Mouse (Mus musculus) stomach, embryonic 15.5 days (tissue): Measurements from ENCODE around the gene Amot. TPM values are rescaled to one million over a fixed set of nuclear protein-coding genes. Genes with fewer than 3 reads are reported as not detected.

Experiments used
- ATAC-seq: fragments of 200-750 bp; cut with Nextera tagmentation; 2 replicates; pipeline ENCODE4 v1.8.0; 2017; ENCODE audit warnings: low read depth, moderate number of reproducible peaks, moderate TSS enrichment; ENCODE audit not compliant: insufficient read depth, low FRiP score
- H3K27ac ChIP-seq: fragments of 300-500 bp; sonication (generic); 2 replicates; pipeline ENCODE4 v1.5.1; 2015; ENCODE audit warnings: mild to moderate bottlenecking, inconsistent platforms
- H3K27me3 ChIP-seq: fragments of 300-500 bp; sonication (generic); replicated peaks from 2 replicates; pipeline ENCODE4 v1.6.1; 2015; ENCODE audit warnings: inconsistent platforms
- H3K36me3 ChIP-seq: fragments of 300-500 bp; sonication (generic); 2 replicates; pipeline ENCODE4 v1.6.1; 2015; ENCODE audit warnings: inconsistent platforms
- H3K4me1 ChIP-seq: fragments of 300-500 bp; sonication (generic); 2 replicates; pipeline ENCODE4 v1.6.1; 2015; ENCODE audit warnings: inconsistent platforms
- H3K4me2 ChIP-seq: fragments of 300-500 bp; sonication (generic); 2 replicates; pipeline ENCODE4 v1.6.1; 2015; ENCODE audit warnings: mild to moderate bottlenecking, inconsistent platforms
- H3K4me3 ChIP-seq: fragments of 300-500 bp; sonication (generic); replicated peaks from 2 replicates; pipeline ENCODE4 v1.5.1; 2015; ENCODE audit warnings: inconsistent platforms
- H3K9ac ChIP-seq: fragments of 300-500 bp; sonication (generic); 2 replicates; pipeline ENCODE4 v1.6.1; 2015; ENCODE audit warnings: inconsistent platforms
- H3K9me3 ChIP-seq: fragments of 300-500 bp; sonication (generic); 2 replicates; pipeline ENCODE4 v1.6.1; 2016; ENCODE audit warnings: inconsistent platforms
- WGBS: fragments of 180-500 bp; shearing (Covaris S2); methylation state at CpG from one replicate; pipeline ENCODE4 v1.1.7; 2015; 5-methylcytosine and 5-hydroxymethylcytosine counted together
- polyA plus RNA-seq: library from polyadenylated mRNA; unstranded; fragments of >200 nt; fragmentation: Nextera tagmentation; extraction: Ambion mirVana; gene quantifications from 2 replicates; pipeline ENCODE4 v1.2.1, GENCODE M21; 2015

Gene Amot
- polyA plus RNA-seq, 1 experiment from 2014 or later, result 14.1 TPM

GRCm38 (mm10) chrX:145477003-145477724, 27.8 kb downstream of the Amot start:
- Histone ChIP-seq H3K4me2 (no peak overlapping the region), H3K4me1 (no peaks in the 10 kb centered on the region), H3K9me3 (no peaks in the 10 kb centered on the region), H3K27ac (no peak overlapping the region), H3K4me3 (no peak overlapping the region), H3K36me3 (no peaks in the 10 kb centered on the region), H3K27me3 (no peaks in the 10 kb centered on the region), H3K9ac (no peak overlapping the region)
- 90% methylated on average over 5 of the region's 5 CpGs for WGBS
- no peak for ATAC-seq

- Histone ChIP-seq H3K4me1 (no peaks in the 10 kb centered on the region), H3K4me2 (no peak overlapping the region), H3K27ac (no peak overlapping the region), H3K9ac (no peak overlapping the region), H3K36me3 (no peaks in the 10 kb centered on the region), H3K4me3 (no peak overlapping the region), H3K27me3 (no peaks in the 10 kb centered on the region), H3K9me3 (no peaks in the 10 kb centered on the region)
- ATAC-seq, result no peak
- WGBS, result 88% methylated on average over 6 of the region's 6 CpGs
Measured at GRCm38 (mm10) chrX:145468264-145468663, 36.7 kb downstream of the Amot start.

- H3K27ac ChIP-seq, result no peak overlapping the region
- H3K27me3 ChIP-seq, result no peaks in the 10 kb centered on the region
- 81% methylated on average over 2 of the region's 2 CpGs for WGBS
- no peak overlapping the region for H3K4me3 ChIP-seq
- no peaks in the 10 kb centered on the region for H3K9me3 ChIP-seq
- no peak for ATAC-seq
- H3K4me2 ChIP-seq, result no peak overlapping the region
- no peak overlapping the region for H3K9ac ChIP-seq
- no peaks in the 10 kb centered on the region for H3K36me3 ChIP-seq
- no peaks in the 10 kb centered on the region for H3K4me1 ChIP-seq
Measured at GRCm38 (mm10) chrX:145463524-145463923, 41.5 kb downstream of the Amot start.

GRCm38 (mm10) chrX:145461339-145461738, 43.6 kb downstream of the Amot start:
- H3K36me3 ChIP-seq, result no peaks in the 10 kb centered on the region
- ATAC-seq, result no peak
- no peak overlapping the region for H3K4me3 ChIP-seq
- H3K4me2 ChIP-seq, result no peak overlapping the region
- H3K9me3 ChIP-seq, result no peaks in the 10 kb centered on the region
- no peak overlapping the region for H3K27ac ChIP-seq
- no peaks in the 10 kb centered on the region for H3K4me1 ChIP-seq
- WGBS, result 60% methylated on average over 3 of the region's 3 CpGs
- H3K27me3 ChIP-seq, result no peaks in the 10 kb centered on the region
- H3K9ac ChIP-seq, result no peak overlapping the region

- WGBS, result 85% methylated on average over 4 of the region's 4 CpGs
- Histone ChIP-seq H3K27ac (no peak overlapping the region), H3K9ac (no peak overlapping the region), H3K4me3 (no peak overlapping the region), H3K27me3 (no peaks in the 10 kb centered on the region), H3K9me3 (no peaks in the 10 kb centered on the region), H3K4me2 (no peak overlapping the region), H3K4me1 (no peaks in the 10 kb centered on the region), H3K36me3 (no peaks in the 10 kb centered on the region)
- no peak for ATAC-seq
Measured at GRCm38 (mm10) chrX:145456251-145456650, 48.7 kb downstream of the Amot start.

- Histone ChIP-seq H3K27ac (no peak overlapping the region), H3K27me3 (no peaks in the 10 kb centered on the region), H3K36me3 (no peaks in the 10 kb centered on the region), H3K9me3 (no peaks in the 10 kb centered on the region), H3K4me1 (no peaks in the 10 kb centered on the region), H3K9ac (no peak overlapping the region), H3K4me2 (no peak overlapping the region), H3K4me3 (no peak overlapping the region)
- WGBS, result 82% methylated on average over 6 of the region's 6 CpGs
- no peak for ATAC-seq
Measured at GRCm38 (mm10) chrX:145455629-145456028, 49.4 kb downstream of the Amot start.

GRCm38 (mm10) chrX:145454828-145455227, 50.2 kb downstream of the Amot start:
- no peaks in the 10 kb centered on the region for H3K9me3 ChIP-seq
- no peaks in the 10 kb centered on the region for H3K4me1 ChIP-seq
- no peak overlapping the region for H3K9ac ChIP-seq
- 66% methylated on average over 4 of the region's 4 CpGs for WGBS
- H3K27me3 ChIP-seq, result no peaks in the 10 kb centered on the region
- no peak overlapping the region for H3K4me3 ChIP-seq
- ATAC-seq, result no peak
- H3K27ac ChIP-seq, result no peak overlapping the region
- H3K36me3 ChIP-seq, result no peaks in the 10 kb centered on the region
- H3K4me2 ChIP-seq, result no peak overlapping the region

- Histone ChIP-seq H3K4me2 (no peak overlapping the region), H3K36me3 (no peaks in the 10 kb centered on the region), H3K4me3 (no peak overlapping the region), H3K4me1 (no peaks in the 10 kb centered on the region), H3K27me3 (no peaks in the 10 kb centered on the region), H3K9ac (no peak overlapping the region), H3K27ac (no peak overlapping the region), H3K9me3 (no peaks in the 10 kb centered on the region)
- ATAC-seq, result no peak
- 78% methylated on average over 2 of the region's 2 CpGs for WGBS
Measured at GRCm38 (mm10) chrX:145441526-145441925, 63.5 kb downstream of the Amot start.

- Histone ChIP-seq H3K27ac (no peak overlapping the region), H3K36me3 (no peaks in the 10 kb centered on the region)
Measured at GRCm38 (mm10) chrX:145433652-145434051, 71.3 kb downstream of the Amot start.

GRCm38 (mm10) chrX:145430836-145431570, 74.0 kb downstream of the Amot start:
- Histone ChIP-seq H3K36me3 (no peaks in the 10 kb centered on the region), H3K9ac (no peak overlapping the region), H3K4me1 (no peaks in the 10 kb centered on the region), H3K4me3 (no peak overlapping the region), H3K27ac (no peak overlapping the region), H3K27me3 (no peaks in the 10 kb centered on the region), H3K9me3 (no peaks in the 10 kb centered on the region), H3K4me2 (no peak overlapping the region)
- 70% methylated on average over 5 of the region's 5 CpGs for WGBS
- ATAC-seq, result no peak

More at GRCm38 (mm10) chrX:145433652-145434051, 71.3 kb downstream of the Amot start:
- Histone ChIP-seq H3K4me3 (no peak overlapping the region), H3K27me3 (no peaks in the 10 kb centered on the region), H3K9me3 (no peaks in the 10 kb centered on the region), H3K9ac (no peak overlapping the region), H3K4me1 (no peaks in the 10 kb centered on the region), H3K4me2 (no peak overlapping the region)
- WGBS, result 60% methylated on average over 4 of the region's 4 CpGs
- no peak for ATAC-seq

GRCm38 (mm10) chrX:145428811-145429210, 76.2 kb downstream of the Amot start:
- WGBS, result 76% methylated on average over 1 of the region's 1 CpGs
- Histone ChIP-seq H3K4me2 (no peak overlapping the region), H3K27ac (no peak overlapping the region), H3K4me3 (no peak overlapping the region), H3K9ac (no peak overlapping the region), H3K36me3 (no peaks in the 10 kb centered on the region), H3K27me3 (no peaks in the 10 kb centered on the region), H3K4me1 (no peaks in the 10 kb centered on the region), H3K9me3 (no peaks in the 10 kb centered on the region)
- ATAC-seq, result no peak

GRCm38 (mm10) chrX:145424026-145424425, 81.0 kb downstream of the Amot start:
- WGBS, result 63% methylated on average over 2 of the region's 2 CpGs

More at GRCm38 (mm10) chrX:145424026-145424425, 81.0 kb downstream of the Amot start:
- Histone ChIP-seq H3K9ac (no peak overlapping the region), H3K9me3 (no peaks in the 10 kb centered on the region), H3K4me1 (no peaks in the 10 kb centered on the region), H3K4me3 (no peak overlapping the region), H3K27me3 (no peaks in the 10 kb centered on the region), H3K27ac (no peak overlapping the region), H3K4me2 (no peak overlapping the region), H3K36me3 (no peaks in the 10 kb centered on the region)
- no peak for ATAC-seq
